Mouse (Mus musculus): ENCODE measurements around the gene Tmem200a. TPM values are rescaled to one million over a fixed set of nuclear protein-coding genes. Genes with fewer than 3 reads are reported as not detected.

The Tmem200a gene
- total and polyA plus RNA-seq, 3 experiments = 0.33 TPM; not detected in 2

- no peaks in the 10 kb centered on the region for H3K27me3 ChIP-seq (ENCODE audit: insufficient read depth, low read length)
- H3K4me3 ChIP-seq (ENCODE audit: low read depth, low read length) = no peak overlapping the region
- ATAC-seq (ENCODE audit: extremely low read depth, insufficient number of reproducible peaks, low FRiP score, poor library complexity, severe bottlenecking) (no peak), DNase-seq (ENCODE audit: low spot score) (no peak)
- H3K36me3 ChIP-seq (replicated peaks) = no peaks in the 10 kb centered on the region
- TF ChIP-seq POLR2AphosphoS5 (IDR thresholded peaks at IDR 0.05; ENCODE audit: insufficient replicate concordance, low read depth, low read length) = no peak
- TF ChIP-seq TAL1 (conservative IDR thresholded peaks at IDR 0.05; ENCODE audit: low read depth, low read length) = no peak
- H3K9me3 ChIP-seq (replicated peaks) = peaks cover 28% of the 10 kb centered on the region
- no peaks in the 10 kb centered on the region for H3K4me1 ChIP-seq (ENCODE audit: insufficient read depth, low read depth, low read length)
These were observed 3.2 kb upstream of the Tmem200a start for GRCm38 (mm10) chr10:26082081-26082480.

DNA sequence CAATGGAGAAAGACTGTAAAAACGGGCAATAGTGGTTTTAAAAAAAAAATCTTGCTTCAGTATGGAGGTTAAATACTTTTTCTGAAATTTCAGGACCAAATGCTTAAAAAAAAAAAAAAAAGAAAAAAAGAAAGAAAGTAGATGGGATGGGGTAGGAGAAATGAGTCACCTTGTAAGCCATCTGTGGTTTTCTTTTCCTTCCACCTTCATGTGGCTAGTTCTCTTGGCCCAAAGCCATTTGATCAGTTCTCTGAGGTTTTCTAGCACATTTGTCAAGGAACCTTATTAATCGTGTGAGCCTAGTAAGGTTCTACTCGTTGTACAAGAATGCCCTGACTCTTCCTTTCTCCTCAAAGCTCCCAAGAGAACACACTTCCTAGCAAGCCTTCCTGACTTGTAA is 826 bp upstream of the Tmem200a start:
- no peak for DNase-seq (ENCODE audit: low spot score)
- H3K27me3 ChIP-seq (ENCODE audit: insufficient read depth, low read length) = no peaks in the 10 kb centered on the region
- no peaks in the 10 kb centered on the region for H3K4me1 ChIP-seq (ENCODE audit: insufficient read depth, low read depth, low read length)
- peaks cover 31% of the 10 kb centered on the region for H3K9me3 ChIP-seq (replicated peaks)
- TF ChIP-seq CTCF (IDR thresholded peaks at IDR 0.05; ENCODE audit: low read depth, low read length) (no peak), GATA1 (IDR thresholded peaks at IDR 0.05; ENCODE audit: borderline replicate concordance, low read length) (no peak), GATA2 (IDR thresholded peaks at IDR 0.05; ENCODE audit: borderline replicate concordance, low read depth, low read length) (no peak), POLR2AphosphoS5 (IDR thresholded peaks at IDR 0.05; ENCODE audit: insufficient replicate concordance, low read depth, low read length) (no peak), TAL1 (conservative IDR thresholded peaks at IDR 0.05; ENCODE audit: low read depth, low read length) (no peak)
- H3K36me3 ChIP-seq (replicated peaks) = no peaks in the 10 kb centered on the region
- H3K4me3 ChIP-seq (ENCODE audit: low read depth, low read length) = no peak overlapping the region
- ATAC-seq (ENCODE audit: extremely low read depth, insufficient number of reproducible peaks, low FRiP score, poor library complexity, severe bottlenecking) = no peak

GRCm38 (mm10) chr10:26077671-26078481 is 976 bp downstream of the Tmem200a start, which contains the start of gene Gm9767:
TSS of gene Gm9767 (plus strand) at chr10:26078255.
- Histone ChIP-seq H3K27me3 (ENCODE audit: insufficient read depth, low read length) (no peaks in the 10 kb centered on the region), H3K4me3 (ENCODE audit: low read depth, low read length) (no peak within 1 kb of the TSS; the same call in 1 of the 2 replicates), H3K36me3 (replicated peaks) (no peaks in the 10 kb centered on the region), H3K9me3 (replicated peaks) (peaks cover 41% of the 10 kb centered on the region), H3K4me1 (ENCODE audit: insufficient read depth, low read depth, low read length) (no peaks in the 10 kb centered on the region)
- TF ChIP-seq GATA2 (IDR thresholded peaks at IDR 0.05; ENCODE audit: borderline replicate concordance, low read depth, low read length) (no peak), GATA1 (IDR thresholded peaks at IDR 0.05; ENCODE audit: borderline replicate concordance, low read length) (no peak), POLR2AphosphoS5 (IDR thresholded peaks at IDR 0.05; ENCODE audit: insufficient replicate concordance, low read depth, low read length) (no peak), TAL1 (conservative IDR thresholded peaks at IDR 0.05; ENCODE audit: low read depth, low read length) (no peak), CTCF (IDR thresholded peaks at IDR 0.05; ENCODE audit: low read depth, low read length) (no peak)
- no peak for DNase-seq (ENCODE audit: low spot score)
- no peak for ATAC-seq (ENCODE audit: extremely low read depth, insufficient number of reproducible peaks, low FRiP score, poor library complexity, severe bottlenecking)

DNA sequence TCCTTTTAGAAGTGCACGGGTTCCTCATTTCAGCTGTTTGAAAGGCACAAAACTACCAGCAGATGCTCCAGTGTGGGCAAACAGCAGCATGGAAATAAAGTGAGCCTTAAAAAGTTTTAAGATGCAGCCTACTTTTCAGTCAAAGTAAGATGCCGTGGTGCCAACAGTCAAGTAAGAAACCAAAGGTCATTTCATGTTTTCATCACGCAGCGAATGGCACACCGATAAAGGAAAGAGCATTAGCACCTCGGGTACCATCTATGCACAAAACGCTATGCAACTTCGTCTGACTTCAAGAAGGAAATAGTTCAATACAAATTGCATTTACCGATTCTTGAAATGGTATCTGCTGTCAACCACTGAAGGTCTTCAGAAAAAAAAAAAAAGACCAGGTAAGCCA is 1.9 kb downstream of the Tmem200a start:
- H3K9me3 ChIP-seq (replicated peaks) = peaks cover 39% of the 10 kb centered on the region
- no peak overlapping the region for H3K4me3 ChIP-seq (ENCODE audit: low read depth, low read length)
- no peaks in the 10 kb centered on the region for H3K27me3 ChIP-seq (ENCODE audit: insufficient read depth, low read length)
- ATAC-seq (ENCODE audit: extremely low read depth, insufficient number of reproducible peaks, low FRiP score, poor library complexity, severe bottlenecking) (no peak), DNase-seq (ENCODE audit: low spot score) (no peak)
- no peaks in the 10 kb centered on the region for H3K4me1 ChIP-seq (ENCODE audit: insufficient read depth, low read depth, low read length)
- TF ChIP-seq CTCF (IDR thresholded peaks at IDR 0.05; ENCODE audit: low read depth, low read length) (no peak), TAL1 (conservative IDR thresholded peaks at IDR 0.05; ENCODE audit: low read depth, low read length) (no peak)
- H3K36me3 ChIP-seq (replicated peaks) = no peaks in the 10 kb centered on the region

DNA sequence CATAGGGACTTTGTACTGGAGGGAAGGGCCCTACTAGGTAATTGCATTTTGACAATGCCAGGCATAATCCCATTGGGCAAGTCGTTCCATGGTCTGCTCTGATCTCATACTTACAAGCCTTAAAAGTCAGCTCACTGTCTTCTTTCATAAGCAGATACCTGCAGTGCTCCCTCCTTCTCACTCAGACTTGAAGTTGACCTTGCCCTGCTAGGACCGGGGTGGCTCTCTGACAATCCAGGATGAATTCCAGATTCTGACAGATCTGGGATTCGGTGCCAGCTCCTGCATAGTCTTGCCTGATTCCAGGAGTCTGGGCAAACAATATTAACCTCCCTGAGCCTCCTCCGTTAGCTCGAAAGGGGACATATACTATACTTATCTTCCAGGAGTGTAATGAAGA is 6.9 kb downstream of the Tmem200a start:
- Histone ChIP-seq H3K36me3 (replicated peaks) (no peaks in the 10 kb centered on the region), H3K4me1 (ENCODE audit: insufficient read depth, low read depth, low read length) (no peaks in the 10 kb centered on the region), H3K4me3 (ENCODE audit: low read depth, low read length) (no peak overlapping the region), H3K27me3 (ENCODE audit: insufficient read depth, low read length) (no peaks in the 10 kb centered on the region), H3K9me3 (replicated peaks) (peaks cover 23% of the 10 kb centered on the region)
- ATAC-seq (ENCODE audit: extremely low read depth, insufficient number of reproducible peaks, low FRiP score, poor library complexity, severe bottlenecking) (no peak), DNase-seq (ENCODE audit: low spot score) (no peak)
- no peak for TF ChIP-seq CTCF (IDR thresholded peaks at IDR 0.05; ENCODE audit: low read depth, low read length)
- no peak for TF ChIP-seq TAL1 (conservative IDR thresholded peaks at IDR 0.05; ENCODE audit: low read depth, low read length)
- TF ChIP-seq POLR2AphosphoS5 (IDR thresholded peaks at IDR 0.05; ENCODE audit: insufficient replicate concordance, low read depth, low read length) = no peak
- no peak for TF ChIP-seq GATA2 (IDR thresholded peaks at IDR 0.05; ENCODE audit: borderline replicate concordance, low read depth, low read length)
- no peak for TF ChIP-seq GATA1 (IDR thresholded peaks at IDR 0.05; ENCODE audit: borderline replicate concordance, low read length)

GRCm38 (mm10) chr10:26063071-26063470 is 15.8 kb downstream of the Tmem200a start:
- no peak for ATAC-seq (ENCODE audit: extremely low read depth, insufficient number of reproducible peaks, low FRiP score, poor library complexity, severe bottlenecking)
- no peaks in the 10 kb centered on the region for H3K36me3 ChIP-seq (replicated peaks)
- peaks cover 16% of the 10 kb centered on the region for H3K9me3 ChIP-seq (replicated peaks)
- no peak for DNase-seq (ENCODE audit: low spot score)
- no peak for TF ChIP-seq CTCF (IDR thresholded peaks at IDR 0.05; ENCODE audit: low read depth, low read length)
- no peak for TF ChIP-seq GATA1 (IDR thresholded peaks at IDR 0.05; ENCODE audit: borderline replicate concordance, low read length)
- TF ChIP-seq TAL1 (conservative IDR thresholded peaks at IDR 0.05; ENCODE audit: low read depth, low read length) = no peak
- TF ChIP-seq POLR2AphosphoS5 (IDR thresholded peaks at IDR 0.05; ENCODE audit: insufficient replicate concordance, low read depth, low read length) = no peak
- no peak for TF ChIP-seq GATA2 (IDR thresholded peaks at IDR 0.05; ENCODE audit: borderline replicate concordance, low read depth, low read length)
- H3K4me3 ChIP-seq (ENCODE audit: low read depth, low read length) = no peak overlapping the region
- no peaks in the 10 kb centered on the region for H3K27me3 ChIP-seq (ENCODE audit: insufficient read depth, low read length)
- H3K4me1 ChIP-seq (ENCODE audit: insufficient read depth, low read depth, low read length) = no peaks in the 10 kb centered on the region
